Mouse (Mus musculus): ENCODE measurements around the gene Trpc7.

DNA sequence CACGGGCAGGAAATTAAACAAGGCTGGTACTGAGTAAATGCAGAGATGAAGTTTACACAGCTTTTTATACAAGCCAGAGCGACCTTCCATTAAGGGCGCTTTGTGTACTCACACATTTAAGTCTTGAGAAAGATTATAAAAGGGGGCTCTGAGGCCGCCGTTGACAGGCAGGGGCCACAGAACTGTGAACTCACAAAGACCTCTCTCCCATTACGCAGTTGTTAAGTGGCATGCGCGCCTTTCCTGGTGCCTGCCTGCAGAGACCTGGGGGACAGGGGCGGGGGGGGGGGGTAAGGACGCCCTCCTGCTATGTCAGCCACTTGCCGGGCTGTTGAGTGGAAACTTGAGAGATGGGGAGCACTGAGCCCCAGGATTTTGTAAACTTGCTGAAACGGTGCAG lies 138.6 kb downstream of the Trpc7 start:
- TF ChIP-seq CTCF (IDR thresholded peaks at IDR 0.05; ENCODE audit: borderline replicate concordance, extremely low read depth, insufficient read depth, insufficient read length): no peak
- no peak for TF ChIP-seq POLR2A (IDR thresholded peaks at IDR 0.05; ENCODE audit: borderline replicate concordance, extremely low read depth, insufficient read depth, insufficient read length, poor library complexity, severe bottlenecking)
